Mouse (Mus musculus): ENCODE data around the gene Gm28048. TPM values are rescaled to one million over a fixed set of nuclear protein-coding genes. Genes with fewer than 3 reads are reported as not detected.

Gm28048 gene
- polyA plus RNA-seq, 1 experiment from 2014 or later, result 24.7 TPM

GRCm38 (mm10) chr11:22826051-22826450 lies 155.8 kb downstream of the Gm28048 start:
- H3K4me3 ChIP-seq (ENCODE audit: low read length), result no peak overlapping the region
- H3K4me2 ChIP-seq (replicated peaks; ENCODE audit: low read depth, low read length), result no peak overlapping the region
- no peaks in the 10 kb centered on the region for H3K36me3 ChIP-seq (ENCODE audit: insufficient read depth, low read length)
- no peaks in the 10 kb centered on the region for H3K4me1 ChIP-seq (ENCODE audit: insufficient read depth, low read length)
- no peaks in the 10 kb centered on the region for H3K27me3 ChIP-seq (ENCODE audit: insufficient read depth, low read length)
- H3K9ac ChIP-seq (replicated peaks; ENCODE audit: low read length), result no peak overlapping the region
- ATAC-seq (ENCODE audit: low FRiP score, low TSS enrichment), result no peak
- WGBS, result 88% methylated on average over 14 of the region's 14 CpGs
- H3K27ac ChIP-seq (ENCODE audit: low read length), result no peak overlapping the region
- no peaks in the 10 kb centered on the region for H3K9me3 ChIP-seq (ENCODE audit: low read length)

GRCm38 (mm10) chr11:22825548-22825947 lies 156.3 kb downstream of the Gm28048 start:
- Histone ChIP-seq H3K36me3 (ENCODE audit: insufficient read depth, low read length) (no peaks in the 10 kb centered on the region), H3K27me3 (ENCODE audit: insufficient read depth, low read length) (no peaks in the 10 kb centered on the region), H3K4me2 (replicated peaks; ENCODE audit: low read depth, low read length) (no peak overlapping the region), H3K27ac (ENCODE audit: low read length) (no peak overlapping the region), H3K4me1 (ENCODE audit: insufficient read depth, low read length) (no peaks in the 10 kb centered on the region), H3K9me3 (ENCODE audit: low read length) (no peaks in the 10 kb centered on the region), H3K9ac (replicated peaks; ENCODE audit: low read length) (no peak overlapping the region), H3K4me3 (ENCODE audit: low read length) (no peak overlapping the region)
- no peak for ATAC-seq (ENCODE audit: low FRiP score, low TSS enrichment)
- WGBS, result 100% methylated on average over 1 of the region's 1 CpGs

GRCm38 (mm10) chr11:22824049-22824705 lies 157.7 kb downstream of the Gm28048 start:
- no peaks in the 10 kb centered on the region for H3K36me3 ChIP-seq (ENCODE audit: insufficient read depth, low read length)
- no peak overlapping the region for H3K27ac ChIP-seq (ENCODE audit: low read length)
- no peak overlapping the region for H3K4me2 ChIP-seq (replicated peaks; ENCODE audit: low read depth, low read length)
- H3K4me3 ChIP-seq (ENCODE audit: low read length), result no peak overlapping the region
- no peak for ATAC-seq (ENCODE audit: low FRiP score, low TSS enrichment)
- H3K4me1 ChIP-seq (ENCODE audit: insufficient read depth, low read length), result no peaks in the 10 kb centered on the region
- no peak overlapping the region for H3K9ac ChIP-seq (replicated peaks; ENCODE audit: low read length)
- H3K27me3 ChIP-seq (ENCODE audit: insufficient read depth, low read length), result no peaks in the 10 kb centered on the region
- 67% methylated on average over 9 of the region's 9 CpGs for WGBS
- no peaks in the 10 kb centered on the region for H3K9me3 ChIP-seq (ENCODE audit: low read length)

- H3K27ac ChIP-seq (ENCODE audit: low read length), result no peak overlapping the region
- H3K27me3 ChIP-seq (ENCODE audit: insufficient read depth, low read length), result no peaks in the 10 kb centered on the region
- ATAC-seq (ENCODE audit: low FRiP score, low TSS enrichment), result no peak
- H3K9me3 ChIP-seq (ENCODE audit: low read length), result no peaks in the 10 kb centered on the region
- no peak overlapping the region for H3K4me3 ChIP-seq (ENCODE audit: low read length)
- no peaks in the 10 kb centered on the region for H3K4me1 ChIP-seq (ENCODE audit: insufficient read depth, low read length)
- no peaks in the 10 kb centered on the region for H3K36me3 ChIP-seq (ENCODE audit: insufficient read depth, low read length)
- 63% methylated on average over 3 of the region's 3 CpGs for WGBS
- no peak overlapping the region for H3K9ac ChIP-seq (replicated peaks; ENCODE audit: low read length)
- no peak overlapping the region for H3K4me2 ChIP-seq (replicated peaks; ENCODE audit: low read depth, low read length)
Observed at GRCm38 (mm10) chr11:22821243-22821642, 160.6 kb downstream of the Gm28048 start.

GRCm38 (mm10) chr11:22818371-22818770 lies 163.5 kb downstream of the Gm28048 start:
- no peak overlapping the region for H3K4me2 ChIP-seq (replicated peaks; ENCODE audit: low read depth, low read length)
- no peak overlapping the region for H3K4me3 ChIP-seq (ENCODE audit: low read length)
- no peak overlapping the region for H3K9ac ChIP-seq (replicated peaks; ENCODE audit: low read length)
- no peaks in the 10 kb centered on the region for H3K9me3 ChIP-seq (ENCODE audit: low read length)
- no peaks in the 10 kb centered on the region for H3K36me3 ChIP-seq (ENCODE audit: insufficient read depth, low read length)
- H3K4me1 ChIP-seq (ENCODE audit: insufficient read depth, low read length), result no peaks in the 10 kb centered on the region
- H3K27me3 ChIP-seq (ENCODE audit: insufficient read depth, low read length), result no peaks in the 10 kb centered on the region
- ATAC-seq (ENCODE audit: low FRiP score, low TSS enrichment), result no peak
- H3K27ac ChIP-seq (ENCODE audit: low read length), result no peak overlapping the region
- WGBS, result 80% methylated on average over 5 of the region's 5 CpGs

- Histone ChIP-seq H3K9me3 (ENCODE audit: low read length) (no peaks in the 10 kb centered on the region), H3K27me3 (ENCODE audit: insufficient read depth, low read length) (no peaks in the 10 kb centered on the region), H3K9ac (replicated peaks; ENCODE audit: low read length) (no peak overlapping the region), H3K4me3 (ENCODE audit: low read length) (no peak overlapping the region), H3K36me3 (ENCODE audit: insufficient read depth, low read length) (no peaks in the 10 kb centered on the region), H3K4me2 (replicated peaks; ENCODE audit: low read depth, low read length) (no peak overlapping the region), H3K27ac (ENCODE audit: low read length) (no peak overlapping the region), H3K4me1 (ENCODE audit: insufficient read depth, low read length) (no peaks in the 10 kb centered on the region)
- no peak for ATAC-seq (ENCODE audit: low FRiP score, low TSS enrichment)
- WGBS, result 78% methylated on average over 7 of the region's 7 CpGs
Observed at GRCm38 (mm10) chr11:22815877-22816276, 166.0 kb downstream of the Gm28048 start.

GRCm38 (mm10) chr11:22815143-22815542 lies 166.7 kb downstream of the Gm28048 start:
- Histone ChIP-seq H3K9me3 (ENCODE audit: low read length) (no peaks in the 10 kb centered on the region), H3K4me3 (ENCODE audit: low read length) (no peak overlapping the region), H3K9ac (replicated peaks; ENCODE audit: low read length) (no peak overlapping the region), H3K4me1 (ENCODE audit: insufficient read depth, low read length) (no peaks in the 10 kb centered on the region), H3K27ac (ENCODE audit: low read length) (no peak overlapping the region), H3K27me3 (ENCODE audit: insufficient read depth, low read length) (no peaks in the 10 kb centered on the region), H3K4me2 (replicated peaks; ENCODE audit: low read depth, low read length) (no peak overlapping the region), H3K36me3 (ENCODE audit: insufficient read depth, low read length) (no peaks in the 10 kb centered on the region)
- ATAC-seq (ENCODE audit: low FRiP score, low TSS enrichment), result no peak

GRCm38 (mm10) chr11:22813921-22814704 lies 167.8 kb downstream of the Gm28048 start:
- no peak overlapping the region for H3K4me3 ChIP-seq (ENCODE audit: low read length)
- no peak for ATAC-seq (ENCODE audit: low FRiP score, low TSS enrichment)
- 82% methylated on average over 5 of the region's 5 CpGs for WGBS

GRCm38 (mm10) chr11:22813427-22813826 lies 168.5 kb downstream of the Gm28048 start:
- Histone ChIP-seq H3K4me1 (ENCODE audit: insufficient read depth, low read length) (no peaks in the 10 kb centered on the region), H3K27ac (ENCODE audit: low read length) (no peak overlapping the region), H3K36me3 (ENCODE audit: insufficient read depth, low read length) (no peaks in the 10 kb centered on the region), H3K4me2 (replicated peaks; ENCODE audit: low read depth, low read length) (no peak overlapping the region), H3K4me3 (ENCODE audit: low read length) (no peak overlapping the region), H3K27me3 (ENCODE audit: insufficient read depth, low read length) (no peaks in the 10 kb centered on the region), H3K9ac (replicated peaks; ENCODE audit: low read length) (no peak overlapping the region), H3K9me3 (ENCODE audit: low read length) (no peaks in the 10 kb centered on the region)
- WGBS, result 84% methylated on average over 3 of the region's 3 CpGs
- ATAC-seq (ENCODE audit: low FRiP score, low TSS enrichment), result no peak

More at GRCm38 (mm10) chr11:22813921-22814704, 167.8 kb downstream of the Gm28048 start:
- Histone ChIP-seq H3K36me3 (ENCODE audit: insufficient read depth, low read length) (no peaks in the 10 kb centered on the region), H3K9me3 (ENCODE audit: low read length) (no peaks in the 10 kb centered on the region), H3K27me3 (ENCODE audit: insufficient read depth, low read length) (no peaks in the 10 kb centered on the region), H3K4me1 (ENCODE audit: insufficient read depth, low read length) (no peaks in the 10 kb centered on the region), H3K4me2 (replicated peaks; ENCODE audit: low read depth, low read length) (no peak overlapping the region), H3K9ac (replicated peaks; ENCODE audit: low read length) (no peak overlapping the region), H3K27ac (ENCODE audit: low read length) (no peak overlapping the region)

GRCm38 (mm10) chr11:22811413-22811812 lies 170.5 kb downstream of the Gm28048 start:
- Histone ChIP-seq H3K36me3 (ENCODE audit: insufficient read depth, low read length) (no peaks in the 10 kb centered on the region), H3K27ac (ENCODE audit: low read length) (no peak overlapping the region), H3K4me1 (ENCODE audit: insufficient read depth, low read length) (no peaks in the 10 kb centered on the region), H3K4me3 (ENCODE audit: low read length) (no peak overlapping the region), H3K9ac (replicated peaks; ENCODE audit: low read length) (no peak overlapping the region), H3K27me3 (ENCODE audit: insufficient read depth, low read length) (no peaks in the 10 kb centered on the region), H3K9me3 (ENCODE audit: low read length) (no peaks in the 10 kb centered on the region), H3K4me2 (replicated peaks; ENCODE audit: low read depth, low read length) (no peak overlapping the region)
- ATAC-seq (ENCODE audit: low FRiP score, low TSS enrichment), result no peak
- WGBS, result 93% methylated on average over 3 of the region's 3 CpGs
